ENCODE assay signal across 20 mouse cellular contexts in the genomic region with DNA sequence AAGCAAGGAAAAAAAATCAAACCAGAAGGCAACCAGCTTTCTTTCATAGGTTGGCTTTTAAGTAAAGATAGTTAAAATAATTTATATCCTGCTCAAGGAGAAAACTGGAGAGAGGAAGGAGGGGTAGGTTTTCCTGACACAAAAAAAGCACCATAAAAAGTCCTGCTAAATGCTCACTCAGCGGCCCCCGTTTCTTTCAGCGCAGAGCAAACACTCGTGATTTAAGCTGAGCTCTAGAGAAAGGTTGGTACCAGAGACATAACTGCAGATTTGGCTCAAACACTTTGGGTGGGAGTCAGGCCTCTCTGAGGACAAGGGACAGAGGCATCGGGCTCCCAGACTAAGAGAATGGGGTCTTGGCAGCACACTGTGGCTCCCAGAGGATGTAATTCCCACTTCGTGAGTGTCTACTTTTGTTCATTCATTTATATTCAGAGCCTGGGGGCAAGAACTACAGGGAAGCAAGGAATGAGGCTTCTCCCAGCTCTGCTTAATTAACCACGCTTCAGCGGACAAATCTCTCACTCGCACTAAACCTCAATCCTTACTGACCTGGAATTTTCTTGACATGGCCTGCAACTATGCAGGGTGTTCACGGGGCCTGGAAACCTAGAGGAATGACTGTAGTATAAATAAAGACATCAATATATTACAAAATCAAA.
DNase-seq lines count a peak whose midpoint lies in the region; ATAC-seq and TF ChIP-seq lines count a peak whose summit lies in the region.
"Had no signal": no experiment of that assay in that cellular context is flagged by ENCODE, and none has a peak within 500 bp of the region (broad histone marks: within the 10 kb centered on the region; RNA-seq: fewer than 3 reads in every experiment).

No protein-coding gene starts in this region.

- no peak overlapping the region for H3K27ac ChIP-seq in kidney, postnatal 0 days
- 0 out of 2 replicates have a peak overlapping the region, but pooled peaks have one; percentile 18 for H3K27ac ChIP-seq in neural tube, embryonic 14.5 days (ENCODE audit: low read depth, low read length)
- no peak overlapping the region for H3K27ac ChIP-seq in intestine, postnatal 0 days (ENCODE audit: low read depth, low read length)
- H3K27ac ChIP-seq: embryonic facial prominence, embryonic 10.5 days; liver, embryonic 13.5 days; lung, embryonic 15.5 days had no signal

- H3K4me1 ChIP-seq in kidney, postnatal 0 days (replicated peaks; ENCODE audit: insufficient read depth, low read length) = no peaks in the 10 kb centered on the region
- H3K4me1 ChIP-seq in neural tube, embryonic 14.5 days (ENCODE audit: control insufficient read depth, insufficient read depth, low read length) = peaks cover 4% of the 10 kb centered on the region; the same call in 1 of the 2 replicates
- no peaks in the 10 kb centered on the region for H3K4me1 ChIP-seq in intestine, postnatal 0 days (replicated peaks; ENCODE audit: control insufficient read depth, insufficient read depth, low read length)
- H3K4me1 ChIP-seq: embryonic facial prominence, embryonic 10.5 days; liver, embryonic 13.5 days; lung, embryonic 15.5 days had no signal

- TF ChIP-seq CTCF in kidney, postnatal 0 days (IDR thresholded peaks at IDR 0.05; ENCODE audit: low read depth) = no peak
- no peak for TF ChIP-seq CTCF in intestine, postnatal 0 days (IDR thresholded peaks at IDR 0.05; ENCODE audit: low read depth)

- peak; percentile 29 to 42 for DNase-seq in cerebellum, postnatal 10 days
- DNase-seq in cerebellum, postnatal 25 days = no peak
- DNase-seq in kidney, postnatal 0 days (ENCODE audit: low spot score) = peak; percentile 43
- no peak for DNase-seq in kidney, postnatal 10 days
- no peak for DNase-seq in neural tube, embryonic 10.5 days (ENCODE audit: extremely low spot score, low spot score)
- DNase-seq in right cerebral cortex, postnatal 25 days = peak; percentile 23
- DNase-seq: cerebellum, adult 11 months; cerebellum, postnatal 36 days; forebrain, postnatal 0 days; heart, postnatal 14 days; kidney, adult 2 months; liver, embryonic 13.5 days had no signal

- no peaks in the 10 kb centered on the region for H3K9me3 ChIP-seq in kidney, postnatal 0 days (replicated peaks; ENCODE audit: low read length)
- H3K9me3 ChIP-seq in neural tube, embryonic 14.5 days (ENCODE audit: control insufficient read depth, low read length) = no peaks in the 10 kb centered on the region
- no peaks in the 10 kb centered on the region for H3K9me3 ChIP-seq in intestine, postnatal 0 days (ENCODE audit: control insufficient read depth)
- H3K9me3 ChIP-seq: embryonic facial prominence, embryonic 10.5 days; liver, embryonic 13.5 days; lung, embryonic 15.5 days had no signal

- H3K4me3 ChIP-seq in kidney, postnatal 0 days (replicated peaks; ENCODE audit: low read depth, low read length) = no peak overlapping the region
- no peak overlapping the region for H3K4me3 ChIP-seq in neural tube, embryonic 14.5 days (ENCODE audit: low read depth, low read length)
- H3K4me3 ChIP-seq in intestine, postnatal 0 days (ENCODE audit: low read depth, low read length) = no peak overlapping the region
- H3K4me3 ChIP-seq: embryonic facial prominence, embryonic 10.5 days; liver, embryonic 13.5 days; lung, embryonic 15.5 days had no signal

- H3K4me2 ChIP-seq in kidney, postnatal 0 days (ENCODE audit: low read length) = no peak overlapping the region
- H3K4me2 ChIP-seq in neural tube, embryonic 14.5 days (ENCODE audit: low read depth, low read length) = no peak overlapping the region
- H3K4me2 ChIP-seq in intestine, postnatal 0 days (replicated peaks; ENCODE audit: low read depth) = no peak overlapping the region
- H3K4me2 ChIP-seq: heart, embryonic 11.5 days; liver, embryonic 13.5 days; lung, embryonic 15.5 days had no signal

- no peak overlapping the region for H3K9ac ChIP-seq in kidney, postnatal 0 days (ENCODE audit: low read depth, low read length)
- H3K9ac ChIP-seq in neural tube, embryonic 14.5 days (replicated peaks; ENCODE audit: low read depth, low read length) = no peak overlapping the region
- no peak overlapping the region for H3K9ac ChIP-seq in intestine, postnatal 0 days (ENCODE audit: low read depth, low read length)
- H3K9ac ChIP-seq: forebrain, postnatal 0 days; liver, embryonic 13.5 days; lung, embryonic 15.5 days had no signal

- ATAC-seq in kidney, postnatal 0 days (replicated peaks; ENCODE audit: low FRiP score, low read depth) = no peak
- no peak for ATAC-seq in neural tube, embryonic 14.5 days (ENCODE audit: low read depth)
- ATAC-seq in intestine, postnatal 0 days = no peak
- ATAC-seq: CD4-positive, CD25-positive, alpha-beta regulatory T cell, adult 4 months; forebrain, postnatal 0 days; hindbrain, embryonic 16.5 days had no signal

- H3K27me3 ChIP-seq in kidney, postnatal 0 days (ENCODE audit: insufficient read depth, low read length) = no peaks in the 10 kb centered on the region
- H3K27me3 ChIP-seq in neural tube, embryonic 14.5 days (ENCODE audit: control insufficient read depth, insufficient read depth, low read length) = no peaks in the 10 kb centered on the region
- no peaks in the 10 kb centered on the region for H3K27me3 ChIP-seq in intestine, postnatal 0 days (replicated peaks; ENCODE audit: control insufficient read depth, insufficient read depth, low read length)
- H3K27me3 ChIP-seq: liver, embryonic 13.5 days; lung, embryonic 15.5 days had no signal

- WGBS in kidney, postnatal 0 days = 25% methylated on average over 10 of the region's 10 CpGs
- WGBS in neural tube, embryonic 14.5 days = 33% methylated on average over 10 of the region's 10 CpGs
- WGBS in intestine, postnatal 0 days = 77% methylated on average over 10 of the region's 10 CpGs

- H3K36me3 ChIP-seq in kidney, postnatal 0 days (ENCODE audit: insufficient read depth, low read length) = no peaks in the 10 kb centered on the region
- H3K36me3 ChIP-seq in neural tube, embryonic 14.5 days (ENCODE audit: control insufficient read depth, insufficient read depth, low read length) = no peaks in the 10 kb centered on the region
- no peaks in the 10 kb centered on the region for H3K36me3 ChIP-seq in intestine, postnatal 0 days (ENCODE audit: control insufficient read depth, insufficient read depth)
- H3K36me3 ChIP-seq: embryonic facial prominence, embryonic 10.5 days; G1E; liver, embryonic 13.5 days; lung, embryonic 15.5 days had no signal

Comparison
In these comparisons a context has a peak if more than half of its experiments do, and no peak if none do; other contexts are left out.
1. DNase-seq: peak in cerebellum, postnatal 10 days (2 of 2), kidney, postnatal 0 days (single experiment) and right cerebral cortex, postnatal 25 days (single experiment); none in cerebellum, postnatal 25 days (0 of 2), kidney, postnatal 10 days (single experiment) and neural tube, embryonic 10.5 days (single experiment).